Mouse (Mus musculus): ENCODE measurements around the gene Fbf1. TPM values are rescaled to one million over a fixed set of nuclear protein-coding genes. Genes with fewer than 3 reads are reported as not detected.

The Fbf1 gene
- total RNA-seq, 2 experiments from 2014 or later = 38.4 to 41.6 TPM

Other genes starting within 250 kb of the Fbf1 start
- gene Sap30bp, start 234.9 kb downstream of the Fbf1 start, total RNA-seq (2021) = 10 to 100 TPM; 40.8 to 42.5 TPM
- gene Recql5, start 234.7 kb downstream of the Fbf1 start, total RNA-seq (2021) = 10 to 100 TPM; 20.5 to 24.8 TPM
- gene Itgb4, start 193.5 kb downstream of the Fbf1 start, total RNA-seq (2021) = 1 to 10 TPM; 2.3 to 3.1 TPM
- gene Galk1, start 155.4 kb downstream of the Fbf1 start, total RNA-seq (2021) = 10 to 100 TPM; 40.7 to 50.3 TPM
- gene H3f3b, start 140.2 kb downstream of the Fbf1 start, total RNA-seq (2021) = 100 to 1,000 TPM; 347 to 353 TPM
- gene Unk, start 137.8 kb downstream of the Fbf1 start, total RNA-seq (2021) = 10 to 100 TPM; 18.3 to 20.2 TPM
- gene Unc13d, start 90.2 kb downstream of the Fbf1 start, total RNA-seq (2021) = under 1 TPM; 0.49 to 0.66 TPM
- 100 to 1,000 TPM; 157 to 178 TPM for gene Wbp2, start 81.2 kb downstream of the Fbf1 start, total RNA-seq (2021)
- gene Trim47, start 41.0 kb downstream of the Fbf1 start, total RNA-seq (2021) = 10 to 100 TPM; 14.7 to 23.0 TPM
- gene Trim65, start 37.0 kb downstream of the Fbf1 start, total RNA-seq (2021) = 10 to 100 TPM in 1 of 2 experiments, 1 to 10 TPM in 1; 9.3 to 11.7 TPM
- gene Mrpl38, start 29.3 kb downstream of the Fbf1 start, total RNA-seq (2021) = 100 to 1,000 TPM in 1 of 2 experiments, 10 to 100 TPM in 1; 95.9 to 107 TPM
- gene Ten1, start 30.7 kb upstream of the Fbf1 start, total RNA-seq (2021) = 10 to 100 TPM; 20.0 to 28.5 TPM
- gene Acox1, start 30.9 kb upstream of the Fbf1 start, total RNA-seq (2021) = 100 to 1,000 TPM; 170 to 228 TPM
- gene Evpl, start 69.9 kb upstream of the Fbf1 start, total RNA-seq (2021) = under 1 TPM; 0.70 to 0.82 TPM
- gene Srp68, start 106.1 kb upstream of the Fbf1 start, total RNA-seq (2021) = 10 to 100 TPM; 77.4 to 81.8 TPM
- gene Galr2, start 112.8 kb upstream of the Fbf1 start, total RNA-seq (2021) = not detected
- gene Exoc7, start 139.1 kb upstream of the Fbf1 start, total RNA-seq (2021) = 10 to 100 TPM; 57.6 to 68.8 TPM
- gene Foxj1, start 167.2 kb upstream of the Fbf1 start, total RNA-seq (2021) = under 1 TPM in 1 of 2 experiments, not detected in 1; 0.10 TPM
- gene Rnf157, start 244.9 kb upstream of the Fbf1 start, total RNA-seq (2021) = 1 to 10 TPM; 8.1 TPM

Measured in adrenal gland, postnatal 36 days (tissue).